Mouse (Mus musculus): ENCODE data around the gene Gm49336.

DNA sequence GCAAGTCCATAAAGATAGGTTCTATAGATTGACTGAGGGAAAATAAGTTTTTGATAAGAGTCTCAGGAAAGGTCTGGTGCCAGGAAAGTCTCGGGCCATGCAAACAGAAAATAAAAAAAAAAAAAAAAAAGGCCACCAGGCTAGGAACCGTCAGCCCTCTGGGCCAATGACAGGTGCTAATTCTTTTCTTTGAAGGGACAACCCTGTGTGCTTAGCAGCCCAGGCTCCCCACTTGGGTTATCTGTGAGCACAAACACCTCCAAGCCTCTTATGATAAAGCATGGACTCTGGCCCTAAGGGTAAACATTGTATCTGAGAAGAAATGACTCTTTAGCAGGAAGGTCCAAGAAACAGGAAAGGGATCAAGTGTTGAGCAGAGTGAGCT lies 72.7 kb downstream of the Gm49336 start:
- no peak for TF ChIP-seq CTCF (IDR thresholded peaks at IDR 0.05; ENCODE audit: low read depth, low read length)
- TF ChIP-seq POLR2A (IDR thresholded peaks at IDR 0.05; ENCODE audit: insufficient read depth, low read length), result no peak

All from ES-Bruce4 (cell line).